In genomic region chr3:51481881-51482280, GRCm38 (mm10) we compare ENCODE assay signal across 21 mouse cellular contexts. TPM values are rescaled to one million over a fixed set of nuclear protein-coding genes. Genes with fewer than 3 reads are reported as not detected.
DNase-seq lines count a peak whose midpoint lies in the region; ATAC-seq and TF ChIP-seq lines count a peak whose summit lies in the region.
"Had no signal": no experiment of that assay in that cellular context is flagged by ENCODE, and none has a peak within 500 bp of the region (broad histone marks: within the 10 kb centered on the region; RNA-seq: fewer than 3 reads in every experiment).

No protein-coding gene starts in this region.

- H3K4me1 ChIP-seq in embryonic fibroblast, embryonic 13.5 days (ENCODE audit: control insufficient read depth, insufficient read depth, low read length) = peaks cover 5% of the 10 kb centered on the region; the same call in 1 of the 2 replicates
- peaks cover 11% of the 10 kb centered on the region; the same call in 1 of the 2 replicates for H3K4me1 ChIP-seq in intestine, embryonic 15.5 days (replicated peaks)

- WGBS in intestine, embryonic 15.5 days = 49% methylated on average over 3 of the region's 3 CpGs

- peak overlapping the region; percentile 16; the same call in 1 of the 2 replicates for H3K27ac ChIP-seq in embryonic fibroblast, embryonic 13.5 days (ENCODE audit: insufficient read depth, low read length)
- H3K27ac ChIP-seq in intestine, embryonic 15.5 days = no peak overlapping the region
- H3K27ac ChIP-seq: embryonic facial prominence, embryonic 10.5 days; embryonic facial prominence, embryonic 12.5 days; forebrain, embryonic 10.5 days; forebrain, embryonic 12.5 days; forebrain, embryonic 15.5 days had no signal

- no peak overlapping the region for H3K4me2 ChIP-seq in intestine, embryonic 15.5 days (replicated peaks)
- H3K4me2 ChIP-seq: embryonic facial prominence, embryonic 12.5 days; forebrain, embryonic 12.5 days; forebrain, embryonic 15.5 days had no signal

- no peak for ATAC-seq in intestine, embryonic 15.5 days
- ATAC-seq: activated CD4-positive, CD25-positive, alpha-beta regulatory T cell, adult 4 months; forebrain, embryonic 15.5 days; forebrain, postnatal 0 days; Patski had no signal

- no peaks in the 10 kb centered on the region for H3K27me3 ChIP-seq in intestine, embryonic 15.5 days (replicated peaks)
- H3K27me3 ChIP-seq: embryonic facial prominence, embryonic 12.5 days; forebrain, embryonic 12.5 days; forebrain, embryonic 15.5 days; Patski had no signal

- H3K4me3 ChIP-seq in embryonic fibroblast, embryonic 13.5 days (ENCODE audit: insufficient read depth, low read length) = no peak overlapping the region
- H3K4me3 ChIP-seq in intestine, embryonic 15.5 days (replicated peaks) = no peak overlapping the region
- H3K4me3 ChIP-seq: embryonic facial prominence, embryonic 10.5 days; embryonic facial prominence, embryonic 12.5 days; erythroblast, embryonic 14.5 days; forebrain, embryonic 10.5 days; forebrain, embryonic 12.5 days; forebrain, embryonic 15.5 days had no signal

- intact Hi-C loops in left cerebral cortex, postnatal 14 days (cut with DNase I) = loop anchor here (5.0 kb wide), 2 partner anchors 80 to 760 kb away; partner anchors contain the start of gene Setd7

- no peaks in the 10 kb centered on the region for H3K36me3 ChIP-seq in intestine, embryonic 15.5 days
- H3K36me3 ChIP-seq: embryonic facial prominence, embryonic 12.5 days; forebrain, embryonic 12.5 days; forebrain, embryonic 15.5 days had no signal

- DNase-seq in cerebellum, adult 9-10 months = peak; percentile 31
- DNase-seq in cerebellum, adult 18-20 months = no peak
- DNase-seq in A20 (ENCODE audit: low read depth, low spot score) = peak; percentile 75
- no peak for DNase-seq in left cerebral cortex, postnatal 14 days (ENCODE audit: low spot score in 2 of 2)
- DNase-seq: adrenal gland, adult 8-10 months; adrenal gland, postnatal 14 days; adrenal gland, postnatal 36 days; cerebellum, adult 11-12 months; cerebellum, adult 8-10 months; forebrain, postnatal 0 days had no signal

- no peaks in the 10 kb centered on the region for H3K9me3 ChIP-seq in intestine, embryonic 15.5 days
- H3K9me3 ChIP-seq: embryonic facial prominence, embryonic 10.5 days; embryonic facial prominence, embryonic 12.5 days; forebrain, embryonic 10.5 days; forebrain, embryonic 12.5 days; forebrain, embryonic 15.5 days; G1E had no signal

- no peak overlapping the region for H3K9ac ChIP-seq in intestine, embryonic 15.5 days
- H3K9ac ChIP-seq: embryonic facial prominence, embryonic 12.5 days; forebrain, embryonic 12.5 days; forebrain, embryonic 15.5 days; forebrain, postnatal 0 days had no signal

- TF ChIP-seq CTCF in embryonic fibroblast, embryonic 13.5 days (IDR thresholded peaks at IDR 0.05; ENCODE audit: borderline replicate concordance, insufficient read depth, low read length) = no peak

- TF ChIP-seq POLR2A in embryonic fibroblast, embryonic 13.5 days (IDR thresholded peaks at IDR 0.05; ENCODE audit: low read depth, low read length) = no peak

RNA-seq across cellular contexts. Expression of gene Rab33b, which starts 1.8 kb away (rescaled TPM):
- polyA plus RNA-seq in embryonic fibroblast, embryonic 13.5 days (2011; ENCODE audit: insufficient read length, low read depth, missing spikeins) = 23.2 and 24.5 TPM in 2 replicates
- 10 to 100 TPM; 21.1 to 21.7 TPM for total RNA-seq in left cerebral cortex, postnatal 14 days (2021)
- 22.0 and 23.4 TPM in 2 replicates for polyA plus RNA-seq in intestine, embryonic 15.5 days (2015; fragmentation: Nextera tagmentation; extraction: Ambion mirVana)

Comparison
In these comparisons a context has a peak if more than half of its experiments do, and no peak if none do; other contexts are left out.
1. DNase-seq: peak in cerebellum, adult 9-10 months (single experiment) and A20 (single experiment); none in cerebellum, adult 18-20 months (0 of 2) and left cerebral cortex, postnatal 14 days (0 of 2).